Mouse (Mus musculus): ENCODE results near the gene Olfr344.

DNA sequence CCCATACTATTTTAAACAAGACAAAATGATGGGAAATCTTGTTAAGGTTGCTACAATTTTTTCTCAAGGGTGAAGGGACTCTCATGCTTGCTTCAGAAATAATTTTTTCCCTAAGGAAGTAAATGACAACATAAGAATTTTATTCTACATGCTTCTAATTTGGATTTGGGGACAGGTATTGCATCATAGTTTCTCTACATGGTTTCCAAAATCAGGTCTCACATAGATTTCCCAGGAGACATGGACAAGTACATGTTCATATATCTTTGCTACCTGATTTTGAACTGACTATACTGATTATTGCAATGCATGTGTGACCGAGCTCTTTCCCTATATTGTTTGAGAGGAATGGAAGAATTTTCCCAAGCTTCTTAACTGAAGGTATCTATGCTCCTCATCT lies at the start of gene Olfr344:
- TF ChIP-seq CTCF (IDR thresholded peaks at IDR 0.05; ENCODE audit: low read depth), result no peak
- no peak for TF ChIP-seq EP300 (IDR thresholded peaks at IDR 0.05; ENCODE audit: low read depth)

Measured in heart, postnatal 0 days (tissue).